Mouse (Mus musculus): Measurements from ENCODE around the gene 4930550C14Rik.

Gene 4930550C14Rik

GRCm38 (mm10) chr9:53404753-53405722, 2.9 kb downstream of the 4930550C14Rik start:
- DNase-seq = peak; percentile 78

- DNase-seq = no peak
Measured at GRCm38 (mm10) chr9:53408548-53408947, 6.4 kb downstream of the 4930550C14Rik start.

- peak; percentile 45 for DNase-seq
Measured at GRCm38 (mm10) chr9:53408953-53409361, 6.8 kb downstream of the 4930550C14Rik start.

- no peak for DNase-seq
Measured at GRCm38 (mm10) chr9:53409427-53409826, 7.3 kb downstream of the 4930550C14Rik start.

- no peak for DNase-seq
Measured at GRCm38 (mm10) chr9:53422133-53422896, 20.2 kb downstream of the 4930550C14Rik start.

GRCm38 (mm10) chr9:53426726-53427125, 24.6 kb downstream of the 4930550C14Rik start:
- DNase-seq = no peak

- DNase-seq = no peak
Measured at GRCm38 (mm10) chr9:53427638-53428037, 25.5 kb downstream of the 4930550C14Rik start.

- no peak for DNase-seq
Measured at GRCm38 (mm10) chr9:53435830-53436570, 33.9 kb downstream of the 4930550C14Rik start.

- DNase-seq = no peak
Measured at GRCm38 (mm10) chr9:53450609-53451008, 48.5 kb downstream of the 4930550C14Rik start.

GRCm38 (mm10) chr9:53452038-53452437, 49.9 kb downstream of the 4930550C14Rik start:
- no peak for DNase-seq

GRCm38 (mm10) chr9:53472806-53473518, 70.8 kb downstream of the 4930550C14Rik start:
- DNase-seq = no peak
